Mouse (Mus musculus) adrenal gland, adult (tissue): Measurements from ENCODE around the gene Cys1.
"Not testable (repeated sequence)": the region's sequence is repeated elsewhere in the genome, so short reads cannot be mapped to it uniquely, and the experiment has no call there.

Experiments used
- DNase-seq, 2 experiments: peaks; one replicate each; pipeline ENCODE4 v3.0.0; 2022 to 2023; ENCODE audit warnings: low spot score in 1 of 2; ENCODE audit not compliant: inconsistent age in 2 of 2

Cys1 gene

GRCm38 (mm10) chr12:24650415-24651062 is 31.1 kb downstream of the Cys1 start:
- no peak for DNase-seq

GRCm38 (mm10) chr12:24648094-24648493 is 33.5 kb downstream of the Cys1 start:
- no peak for DNase-seq

GRCm38 (mm10) chr12:24645901-24646300 is 35.7 kb downstream of the Cys1 start:
- DNase-seq, result no peak

GRCm38 (mm10) chr12:24644125-24644571 is 37.5 kb downstream of the Cys1 start:
- DNase-seq, result no peak

GRCm38 (mm10) chr12:24642370-24642802 is 39.2 kb downstream of the Cys1 start:
- DNase-seq, result peak; percentile 63 to 86

GRCm38 (mm10) chr12:24638787-24639186 is 42.8 kb downstream of the Cys1 start:
- DNase-seq, result not testable (repeated sequence)

GRCm38 (mm10) chr12:24634648-24635047 is 47.0 kb downstream of the Cys1 start:
- no peak for DNase-seq

- no peak for DNase-seq
These were observed 47.4 kb downstream of the Cys1 start for GRCm38 (mm10) chr12:24634212-24634611.

- peak in 1 of 2 experiments; percentile 45 for DNase-seq
These were observed 47.8 kb downstream of the Cys1 start for GRCm38 (mm10) chr12:24633753-24634191.

- no peak for DNase-seq
These were observed 49.2 kb downstream of the Cys1 start for GRCm38 (mm10) chr12:24632404-24632803.

GRCm38 (mm10) chr12:24630220-24630619 is 51.4 kb downstream of the Cys1 start:
- peak; percentile 45 to 78 for DNase-seq

GRCm38 (mm10) chr12:24627215-24627614 is 54.4 kb downstream of the Cys1 start:
- DNase-seq, result no peak

GRCm38 (mm10) chr12:24626401-24626800 is 55.2 kb downstream of the Cys1 start:
- no peak for DNase-seq

GRCm38 (mm10) chr12:24623486-24624251 is 57.9 kb downstream of the Cys1 start:
- DNase-seq, result peak in 1 of 2 experiments; percentile 23

- DNase-seq, result no peak
These were observed 62.2 kb downstream of the Cys1 start for GRCm38 (mm10) chr12:24619436-24619835.
